Mouse (Mus musculus) gastrocnemius, postnatal 36 days (tissue): ENCODE data around the gene Nup133. TPM values are rescaled to one million over a fixed set of nuclear protein-coding genes. Genes with fewer than 3 reads are reported as not detected.
"Not testable (repeated sequence)": the region's sequence is repeated elsewhere in the genome, so short reads cannot be mapped to it uniquely, and the experiment has no call there.

ENCODE experiments used
- DNase-seq, 2 experiments: peaks; one replicate each; pipeline ENCODE4 v3.0.0; 2022
- intact Hi-C: fragments of 180-260 bp; cut with DNase I; formaldehyde crosslinking; loops from one replicate; pipeline ENCODE4 v1.15.1; 2025
- long read RNA-seq, 2 experiments: library from polyadenylated mRNA; stranded (forward); transcript quantifications; one replicate each; pipeline ENCODE4 v2.0.0; 2021
- total RNA-seq, 2 experiments: library from RNA; stranded (reverse); gene quantifications; 2 replicates each; pipeline ENCODE4 v1.2.3; 2021

Gene Nup133
- 10 to 100 TPM in 1 of 2 experiments, 1 to 10 TPM in 1; 6.6 to 11.0 TPM for total RNA-seq
- long read RNA-seq, experiment 1, full-length matches to known transcripts, result 1 of 18 reads
- long read RNA-seq, experiment 1, partial matches to known transcripts, result 4 of 18 reads
- long read RNA-seq, experiment 1, other reads (novel, unspliced or antisense), result 13 of 18 reads
- long read RNA-seq, experiment 2, full-length matches to known transcripts, result 9 of 26 reads
- long read RNA-seq, experiment 2, partial matches to known transcripts, result 4 of 26 reads
- long read RNA-seq, experiment 2, other reads (novel, unspliced or antisense), result 13 of 26 reads

DNA sequence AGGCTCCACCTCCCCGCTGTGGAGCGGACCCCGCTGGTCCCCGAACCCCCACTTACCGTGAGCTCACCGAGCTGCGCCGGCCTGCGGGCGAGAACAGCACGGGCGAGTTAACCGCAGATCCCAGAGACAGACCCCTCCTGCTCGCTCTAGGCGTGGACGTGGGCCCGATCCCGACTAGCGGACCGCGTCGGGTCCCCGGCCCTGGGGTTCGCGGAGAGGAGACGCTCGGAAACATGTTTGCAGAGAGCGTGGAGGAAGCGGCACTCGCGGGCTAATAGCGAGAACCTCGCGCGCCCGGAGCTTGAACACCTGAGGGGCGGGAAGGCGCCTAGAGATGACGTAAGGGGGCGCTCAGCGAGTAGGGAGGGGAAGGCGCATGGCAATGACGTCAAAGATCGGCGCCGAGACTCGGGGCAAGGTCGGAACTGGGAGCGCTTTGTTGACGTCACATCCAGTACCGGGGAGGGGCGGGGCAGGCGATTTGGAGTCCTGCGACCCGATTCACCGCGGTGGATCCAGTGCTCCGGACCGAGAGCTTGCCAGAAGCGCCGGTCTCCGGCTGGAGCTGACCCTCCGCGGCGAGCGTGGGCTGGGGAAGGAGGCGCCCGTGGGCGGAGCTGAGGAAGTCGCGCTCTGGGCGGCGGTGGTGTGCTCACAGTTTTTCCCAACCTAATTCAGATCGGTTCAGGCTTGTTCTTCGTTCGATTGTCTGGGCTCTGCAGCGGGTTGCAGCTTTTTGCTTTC is at the start of gene Nup133:
Gene Nup133, minus strand, starts transcription at position 324 of the 744 bp plus-strand sequence.
- intact Hi-C loops, result no loop called here
- DNase-seq, result peak; percentile 99

DNA sequence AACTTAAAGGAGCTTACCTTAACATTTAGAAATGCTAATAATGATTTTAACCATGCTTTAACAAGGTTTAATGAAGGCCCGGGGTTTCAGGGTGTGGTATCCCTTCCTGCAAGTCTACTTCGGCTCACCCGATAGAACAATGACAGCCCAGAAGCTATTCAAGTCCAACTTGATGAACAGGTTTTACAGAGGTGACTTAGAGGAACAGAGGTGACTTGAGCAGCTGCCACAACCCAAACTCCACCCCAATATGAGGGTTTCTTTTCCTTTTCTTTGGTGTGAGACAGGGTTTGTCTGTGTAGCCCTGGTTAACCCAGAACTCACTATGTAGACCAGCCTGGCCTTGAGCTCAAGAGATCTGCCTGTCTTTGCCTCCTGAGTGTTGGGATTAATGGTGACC is 44.9 kb upstream of the Nup133 start:
- no peak for DNase-seq
- intact Hi-C loops, result no loop called here

DNA sequence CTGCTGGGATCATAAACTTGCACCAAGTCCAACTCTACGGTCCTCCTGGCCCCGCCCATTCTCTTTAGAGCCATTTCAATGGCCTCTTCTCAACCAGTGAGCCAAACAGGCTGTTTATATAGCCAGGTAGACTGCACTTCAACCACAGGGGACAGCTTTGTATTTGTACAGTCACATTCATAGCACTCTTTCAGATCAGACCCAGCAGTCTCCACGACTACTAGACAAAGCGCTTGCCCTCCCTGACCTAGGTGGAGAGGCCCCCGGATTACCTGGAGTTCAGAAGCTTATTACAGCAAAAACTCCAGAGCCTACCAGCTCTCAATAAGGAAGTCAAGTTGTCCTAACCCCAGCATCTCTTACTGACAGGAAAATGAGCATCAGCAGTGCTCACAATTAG is 44.5 kb upstream of the Nup133 start:
- intact Hi-C loops, result no loop called here
- no peak for DNase-seq

DNA sequence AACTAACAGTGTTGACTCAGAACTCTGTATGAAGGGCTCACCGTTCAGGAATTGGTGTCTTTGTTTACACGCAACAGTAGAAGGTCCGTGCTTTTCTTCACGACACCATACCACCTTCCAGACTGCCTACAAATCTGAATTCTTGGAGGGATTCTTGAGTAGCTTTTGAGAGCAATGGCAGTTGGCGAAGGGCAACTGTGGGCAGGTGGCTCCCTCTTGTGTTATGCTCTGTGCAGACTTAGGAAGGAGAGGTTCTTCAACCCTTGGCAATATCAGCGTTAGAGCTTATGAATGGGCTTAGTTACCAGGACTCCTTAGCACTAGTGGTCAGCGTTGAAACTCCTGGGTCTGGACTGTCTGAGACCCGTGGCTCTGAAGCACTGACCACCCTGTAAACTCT is 43.5 kb upstream of the Nup133 start:
- intact Hi-C loops, result no loop called here

DNA sequence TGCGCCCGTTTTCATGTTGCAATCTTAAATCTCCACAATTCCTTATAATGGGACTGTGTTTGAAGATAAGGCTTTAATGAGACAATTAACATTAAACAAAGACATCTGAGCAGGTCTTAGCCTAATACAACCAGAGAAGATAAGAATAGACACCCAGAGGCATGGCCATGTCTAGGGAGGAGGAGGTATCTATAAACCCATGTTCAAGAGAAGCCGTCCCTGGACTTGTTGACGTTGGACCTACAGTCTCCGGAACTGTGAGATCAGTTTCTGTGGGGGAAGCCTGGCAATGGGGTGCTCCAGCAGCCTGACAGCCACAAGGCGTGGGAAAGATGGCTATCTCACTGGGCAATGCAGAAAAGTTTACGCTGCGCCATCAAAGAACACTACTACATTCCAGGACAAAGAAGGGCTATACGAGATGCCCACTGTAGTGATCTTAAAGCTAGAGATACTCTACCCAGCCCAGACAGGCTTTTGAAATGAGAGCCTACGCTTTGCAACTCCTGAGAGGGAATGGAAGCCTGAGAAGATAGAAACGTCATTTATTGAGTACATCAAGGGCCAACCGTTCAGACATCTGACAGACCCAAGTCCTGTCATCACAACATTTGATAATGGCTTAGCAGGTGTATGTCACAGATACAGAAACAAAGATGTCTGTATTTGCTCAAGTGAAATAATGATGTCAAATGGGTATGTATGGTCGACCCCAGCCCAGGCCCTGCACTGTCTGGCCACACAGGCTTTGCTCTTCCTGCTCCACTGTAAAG is 41.4 kb upstream of the Nup133 start:
- intact Hi-C loops, result no loop called here
- no peak for DNase-seq

More for the DNA sequence above, 43.5 kb upstream of the Nup133 start:
- DNase-seq, result no peak

DNA sequence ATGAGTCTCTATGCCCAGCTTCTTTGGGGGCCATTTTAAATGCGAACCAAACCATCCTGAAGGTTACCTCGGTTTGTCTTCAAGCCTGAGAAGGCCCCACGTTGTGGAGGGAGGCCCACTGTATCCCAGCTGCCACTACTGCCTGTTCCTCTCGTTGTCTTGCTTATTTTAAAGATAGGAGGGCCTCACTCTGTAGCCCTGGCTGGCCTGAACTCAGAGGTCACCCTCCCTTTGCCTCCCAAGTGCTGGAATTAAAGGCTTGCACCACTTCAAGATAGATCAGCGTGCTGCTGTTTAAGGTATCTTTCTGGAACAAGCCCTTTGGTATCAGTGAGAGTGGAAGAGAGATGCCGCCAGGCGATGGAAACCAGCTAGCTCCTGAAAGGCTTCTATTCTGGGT is 40.1 kb upstream of the Nup133 start:
- intact Hi-C loops, result no loop called here
- DNase-seq, result no peak

DNA sequence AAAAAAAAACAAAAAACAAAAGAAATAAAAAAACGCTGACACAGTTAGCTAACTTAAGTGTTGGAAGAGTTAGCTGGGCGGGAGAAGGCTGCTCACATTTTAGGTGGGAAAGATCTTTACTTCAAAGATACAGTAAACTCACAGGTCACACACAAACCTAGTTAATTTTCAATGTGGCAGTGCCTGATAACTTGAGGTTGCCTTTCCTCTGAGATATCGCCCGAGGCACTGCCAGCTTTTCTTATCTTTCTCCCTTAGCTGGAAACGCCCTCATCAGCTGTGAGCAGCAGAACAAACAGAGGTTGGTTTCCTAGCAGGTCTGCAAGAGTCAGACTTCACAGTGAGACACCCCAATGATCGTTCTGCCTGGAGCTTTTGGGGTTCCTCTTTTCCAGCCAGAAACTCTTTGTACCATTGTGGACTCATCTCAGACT is 39.6 kb upstream of the Nup133 start:
- DNase-seq, result no peak
- intact Hi-C loops, result no loop called here

DNA sequence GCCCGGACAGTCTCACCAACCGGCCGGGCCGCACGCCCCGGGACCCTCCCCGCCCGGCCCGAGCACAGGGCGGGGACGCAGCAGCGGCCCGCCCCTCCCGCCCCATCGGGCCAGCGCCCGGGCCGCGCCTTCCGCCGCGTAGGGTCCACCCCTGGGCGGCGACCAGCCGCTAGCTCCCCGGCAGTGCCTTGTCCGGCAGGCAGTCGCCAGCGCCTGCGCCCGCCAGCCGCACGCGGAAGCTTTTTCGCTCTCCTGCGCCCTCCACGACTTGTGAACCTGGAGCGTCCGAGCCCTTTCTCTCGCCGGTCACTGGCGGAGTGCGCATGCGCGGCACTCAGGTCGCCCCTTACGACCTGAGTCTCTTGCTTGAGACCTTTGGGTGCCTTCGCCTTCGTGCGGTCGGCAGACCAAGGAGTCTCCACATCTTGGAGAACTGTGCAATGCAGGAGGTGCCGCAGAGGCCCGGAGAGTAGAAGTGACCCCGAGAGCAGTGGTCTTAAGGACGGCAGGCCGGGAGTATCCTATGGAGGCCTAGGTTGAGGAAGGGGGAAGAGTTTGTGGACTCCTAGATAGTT is 33.8 kb upstream of the Nup133 start, which contains the start of gene Abcb10:
Gene Abcb10, minus strand, starts transcription at position 297 of the 575 bp plus-strand sequence.
- DNase-seq, result peak; percentile 87 to 89
- intact Hi-C loops, result no loop called here

DNA sequence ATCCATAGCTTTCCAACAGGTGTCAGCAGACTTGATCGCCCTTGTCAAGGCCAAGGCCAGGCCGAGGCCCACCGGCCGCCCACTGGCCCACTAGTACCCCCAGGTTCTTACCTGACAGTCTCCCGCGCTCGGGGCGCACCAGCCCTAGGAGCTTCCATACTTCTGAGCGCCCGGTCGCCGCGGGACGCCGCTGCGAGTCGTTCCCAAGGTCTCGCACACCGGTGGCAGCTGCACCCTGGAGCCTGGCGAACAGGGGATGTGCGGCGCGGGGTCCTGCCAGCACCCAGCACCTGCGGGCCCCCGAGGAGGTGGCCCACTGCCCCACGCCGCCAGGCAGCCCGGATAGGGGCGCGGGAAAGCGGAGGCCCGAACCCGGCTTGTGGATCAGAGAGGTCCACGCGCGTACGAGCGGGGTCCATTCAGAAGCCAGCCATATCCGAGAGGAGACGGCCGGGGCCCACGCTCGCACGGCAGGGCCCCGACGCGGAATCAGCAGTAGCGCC is 33.3 kb upstream of the Nup133 start:
- no peak for DNase-seq
- intact Hi-C loops, result no loop called here

DNA sequence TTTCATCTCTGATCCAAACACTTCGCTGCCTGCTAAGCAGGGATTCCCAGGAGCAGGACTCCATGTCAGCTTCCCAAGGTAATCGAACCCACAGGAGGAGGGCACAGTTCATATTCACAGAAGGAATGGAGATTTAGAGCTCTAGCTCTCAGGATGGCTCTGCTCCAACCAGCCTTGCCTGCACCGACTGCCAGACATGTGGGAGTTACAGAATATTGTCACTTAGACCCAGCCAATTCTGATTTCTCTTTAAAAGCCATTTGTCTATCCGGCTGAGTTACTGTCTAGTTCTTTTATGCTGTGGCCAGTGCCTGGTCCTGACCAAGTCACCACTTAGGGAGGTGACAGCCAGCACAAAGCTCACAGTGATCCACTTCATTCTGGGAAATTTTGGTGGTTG is 32.6 kb upstream of the Nup133 start:
- DNase-seq, result no peak
- intact Hi-C loops, result no loop called here

DNA sequence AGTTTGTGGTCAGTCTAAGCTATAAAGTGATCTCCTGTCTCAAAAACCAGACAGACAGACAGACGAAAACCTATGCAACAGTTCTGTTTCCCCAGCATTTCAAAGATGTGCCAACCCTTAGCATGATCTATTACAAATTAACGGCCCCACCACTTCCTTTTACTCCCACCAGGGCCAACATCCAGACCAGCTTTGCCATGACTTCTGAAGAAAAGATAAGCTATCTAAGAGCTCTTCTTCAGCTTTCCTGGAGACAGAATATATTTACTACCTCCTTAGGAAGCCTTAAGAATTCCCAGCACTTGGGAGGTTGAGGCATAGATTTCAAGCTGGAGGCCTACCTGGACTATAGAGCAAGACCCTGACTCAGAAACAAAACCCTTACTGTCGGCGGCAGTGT is 31.2 kb upstream of the Nup133 start:
- DNase-seq, result no peak
- intact Hi-C loops, result no loop called here

DNA sequence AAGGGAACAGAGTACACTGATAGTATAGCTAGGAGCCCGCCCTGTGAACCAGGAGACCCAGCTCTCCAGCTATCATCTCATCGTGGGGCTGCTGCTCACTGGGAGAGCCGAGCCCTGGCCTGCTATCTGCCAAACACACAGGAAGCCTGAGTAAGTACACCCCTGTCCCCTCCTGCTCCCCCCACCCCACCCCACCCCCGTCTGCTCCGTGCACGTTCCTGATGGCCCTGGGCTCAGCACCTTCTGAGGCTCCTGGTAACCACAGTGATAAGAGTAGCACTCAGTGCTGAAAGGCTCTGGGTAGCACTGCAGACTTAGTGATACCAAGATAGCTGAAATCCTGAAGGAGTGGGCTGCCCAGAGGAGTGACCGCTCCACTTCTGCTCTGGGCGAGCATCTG is 29.9 kb upstream of the Nup133 start:
- intact Hi-C loops, result loop anchor here (10.0 kb wide), 1 partner anchor 56 kb away; no protein-coding TSS in a partner anchor
- no peak for DNase-seq

DNA sequence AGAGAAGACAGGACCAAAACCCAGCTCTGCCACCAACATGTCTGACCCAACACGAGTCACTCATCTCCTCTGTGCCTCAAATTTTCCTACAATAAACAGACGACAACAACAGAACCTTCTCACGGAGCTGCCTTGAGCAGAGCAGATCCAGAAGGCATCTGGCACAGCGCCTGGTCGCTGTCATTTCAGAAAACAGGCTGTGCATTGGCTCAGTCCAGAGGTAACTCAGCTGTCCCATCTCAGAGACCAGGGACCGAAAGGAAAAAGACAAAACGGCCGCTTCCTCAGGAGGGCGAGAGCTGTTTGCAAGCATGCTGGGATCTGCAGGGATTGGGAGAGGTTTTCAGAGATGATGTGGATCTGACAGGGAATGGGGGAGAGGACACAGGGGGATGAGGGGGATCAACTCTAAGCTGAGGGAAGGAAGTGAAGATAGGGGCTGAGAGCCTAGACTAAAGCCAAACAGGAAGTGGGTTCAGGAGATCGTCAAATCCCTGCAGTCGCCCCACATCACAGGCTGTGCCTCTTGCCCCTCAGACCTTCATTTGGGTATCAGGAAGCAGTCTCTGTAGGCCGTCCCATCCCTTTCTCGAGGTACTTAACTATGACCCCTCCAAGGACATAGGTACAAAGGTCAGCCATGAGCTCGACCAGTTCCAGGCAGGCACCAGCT is 29.2 kb upstream of the Nup133 start:
- no peak for DNase-seq
- intact Hi-C loops, result loop anchor here (10.0 kb wide), 1 partner anchor 56 kb away; no protein-coding TSS in a partner anchor

DNA sequence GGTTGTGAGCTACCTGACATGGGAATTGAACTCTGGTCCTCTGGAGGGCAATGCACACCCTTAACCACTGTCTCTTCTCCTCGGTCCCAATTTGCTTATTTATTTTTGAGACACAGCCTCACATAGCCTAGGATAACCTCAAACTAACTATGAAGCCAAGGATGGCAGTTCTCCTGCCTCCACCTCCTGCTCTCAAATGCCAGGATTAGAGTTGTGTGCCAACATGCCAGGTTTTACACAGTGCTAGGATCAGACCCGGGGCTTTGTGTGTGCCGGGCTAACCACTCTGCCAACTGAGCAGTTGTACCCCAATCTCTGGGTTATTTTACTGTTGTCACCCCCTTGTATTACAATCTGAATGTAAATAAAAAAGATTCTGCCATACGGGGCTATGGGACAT is 28.4 kb upstream of the Nup133 start:
- DNase-seq, result no peak
- intact Hi-C loops, result loop anchor here (10.0 kb wide), 1 partner anchor 57 kb away; no protein-coding TSS in a partner anchor

DNA sequence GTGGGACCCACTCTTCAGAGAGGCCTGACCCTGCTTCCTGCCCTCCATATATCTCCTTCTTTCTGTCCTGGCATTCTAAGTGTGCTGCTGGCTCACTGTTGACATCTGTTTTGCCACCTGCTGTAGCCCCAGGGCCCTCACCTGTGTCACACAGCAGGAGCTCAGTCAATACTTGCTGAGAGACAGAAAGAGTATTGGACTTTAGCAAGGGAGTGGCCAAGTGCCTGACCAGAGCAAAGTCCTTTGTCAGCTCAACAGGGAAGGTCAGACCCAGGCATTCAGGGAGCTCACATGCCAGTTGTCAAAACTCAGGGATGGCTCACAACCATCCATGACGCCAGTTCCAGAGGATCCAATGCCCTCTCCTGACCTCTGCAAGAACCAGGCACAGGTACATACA is 24.4 kb upstream of the Nup133 start:
- intact Hi-C loops, result loop anchor here (10.0 kb wide), 1 partner anchor 61 kb away; no protein-coding TSS in a partner anchor
- DNase-seq, result no peak

DNA sequence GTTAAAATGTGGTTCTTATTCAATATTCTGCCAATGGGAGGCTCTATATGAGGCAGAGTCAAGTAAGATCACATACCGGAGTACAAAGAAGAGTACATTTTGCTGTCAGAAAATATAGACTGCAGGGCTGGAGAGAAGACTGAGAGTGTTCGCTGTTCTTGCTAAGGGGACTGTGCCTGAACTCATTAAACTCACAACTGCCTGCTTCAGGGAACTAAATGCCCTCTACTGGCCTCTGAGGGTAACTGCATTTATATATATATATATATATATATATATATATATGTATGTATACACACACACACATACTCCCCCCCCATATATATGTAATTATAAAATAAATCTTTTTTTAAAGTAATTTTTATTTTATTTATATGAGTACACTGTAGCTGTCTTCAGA is 17.8 kb upstream of the Nup133 start:
- no peak for DNase-seq
- intact Hi-C loops, result no loop called here

DNA sequence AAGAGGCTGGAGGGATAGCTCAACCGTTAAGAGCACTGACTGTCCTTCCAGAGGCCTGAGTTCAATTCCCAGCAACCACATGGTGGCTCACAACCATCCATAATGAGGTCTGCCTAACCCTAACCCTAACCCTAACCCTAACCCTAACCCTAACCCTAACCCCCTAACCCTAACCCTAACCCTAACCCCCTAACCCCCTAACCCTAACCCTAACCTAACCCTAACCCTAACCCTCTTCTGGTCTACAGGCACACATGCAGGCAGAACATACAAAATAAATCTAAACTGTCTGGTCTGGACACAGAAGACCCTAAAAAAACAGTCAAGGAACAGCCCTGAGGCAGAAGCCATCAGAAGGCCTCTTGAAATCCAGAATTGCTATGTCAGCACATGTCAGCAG is 12.3 kb upstream of the Nup133 start:
- intact Hi-C loops, result no loop called here
- DNase-seq, result no peak

DNA sequence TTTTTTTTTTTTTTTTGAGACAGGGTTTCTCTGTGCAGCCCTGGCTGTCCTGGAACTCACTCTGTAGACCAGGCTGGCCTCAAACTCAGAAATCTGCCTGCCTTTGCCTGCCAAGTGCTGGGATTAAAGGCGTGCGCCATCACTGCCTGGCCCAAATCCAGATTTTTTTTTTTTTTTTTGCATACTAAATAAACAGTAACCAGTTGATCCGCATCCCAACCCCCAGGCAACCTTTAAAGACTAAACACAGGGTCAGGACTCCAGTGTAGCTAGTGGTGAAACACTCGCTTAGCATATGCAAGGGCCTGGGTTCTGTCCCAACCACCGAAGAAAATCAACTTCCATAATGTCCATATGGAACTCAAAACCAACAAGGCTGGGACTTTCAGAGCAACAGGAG is 11.5 kb upstream of the Nup133 start:
- intact Hi-C loops, DNase-seq: not testable (repeated sequence)

DNA sequence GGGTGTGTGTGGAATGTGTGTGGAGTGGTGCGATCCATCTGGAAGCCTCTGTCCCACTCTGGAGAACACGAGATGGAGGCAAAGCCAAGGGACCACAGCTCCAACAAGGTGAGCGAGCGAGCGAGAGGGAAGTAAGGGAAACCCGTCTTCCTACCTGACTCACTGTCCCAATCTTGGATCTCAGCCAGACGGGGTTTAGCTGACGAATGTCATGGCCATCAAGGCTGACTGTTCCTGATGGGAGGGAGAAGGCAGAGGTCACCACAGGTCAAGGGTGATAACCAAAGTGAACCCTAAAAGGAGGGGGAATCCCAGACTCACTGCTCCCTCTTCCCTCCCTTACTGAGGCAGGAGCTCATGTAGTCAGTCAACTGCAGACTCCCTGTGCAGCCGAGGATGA is 11.0 kb upstream of the Nup133 start:
- no peak for DNase-seq
- intact Hi-C loops, result no loop called here

DNA sequence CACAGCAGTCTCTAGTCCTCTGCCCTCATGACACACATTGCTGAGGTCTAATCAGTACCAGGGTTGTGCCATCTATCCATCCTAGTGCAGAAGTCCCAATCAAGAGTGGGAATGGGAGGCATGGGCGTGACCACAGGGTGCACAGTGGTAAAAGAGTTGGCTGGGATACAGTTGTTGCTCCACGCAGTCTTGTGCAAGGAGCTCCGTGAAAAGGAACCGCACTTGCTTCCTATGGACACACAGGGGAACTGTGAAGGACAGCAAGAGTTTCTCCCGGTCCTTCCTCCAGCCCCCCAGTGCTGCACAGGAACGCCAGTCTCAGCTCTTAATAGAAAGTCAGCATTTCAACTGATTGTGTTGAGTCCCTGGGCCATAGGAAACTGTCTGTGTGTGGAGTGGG is 10.4 kb upstream of the Nup133 start:
- intact Hi-C loops, result no loop called here
- DNase-seq, result no peak
